Mouse (Mus musculus): ENCODE data around the gene Cxcl10. TPM values are rescaled to one million over a fixed set of nuclear protein-coding genes. Genes with fewer than 3 reads are reported as not detected.

Cxcl10 gene
- total RNA-seq, 2 experiments from 2014 or later = not detected

DNA sequence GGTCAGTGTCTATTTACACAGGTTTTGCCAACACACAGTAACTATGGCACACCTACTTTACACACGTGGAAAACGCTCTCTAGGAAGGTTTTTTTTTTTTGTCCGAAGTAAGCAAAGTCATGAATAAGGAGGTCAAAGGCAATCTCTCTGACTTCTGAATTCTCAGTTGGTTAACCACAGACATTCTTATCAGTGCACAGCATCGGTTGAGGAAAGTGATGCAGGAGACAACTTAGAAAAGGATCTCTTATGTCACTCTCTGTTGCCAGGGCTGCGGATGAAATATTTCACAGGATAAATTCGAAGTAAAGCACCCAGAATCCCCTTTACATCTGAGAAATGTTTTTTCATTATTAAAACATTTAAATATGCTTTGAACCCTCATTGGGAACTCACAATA, 21.3 kb downstream of the Cxcl10 start:
- intact Hi-C loops (cut with DNase I) = no loop called here
- no peak for DNase-seq (ENCODE audit: low spot score in 2 of 2)

DNA sequence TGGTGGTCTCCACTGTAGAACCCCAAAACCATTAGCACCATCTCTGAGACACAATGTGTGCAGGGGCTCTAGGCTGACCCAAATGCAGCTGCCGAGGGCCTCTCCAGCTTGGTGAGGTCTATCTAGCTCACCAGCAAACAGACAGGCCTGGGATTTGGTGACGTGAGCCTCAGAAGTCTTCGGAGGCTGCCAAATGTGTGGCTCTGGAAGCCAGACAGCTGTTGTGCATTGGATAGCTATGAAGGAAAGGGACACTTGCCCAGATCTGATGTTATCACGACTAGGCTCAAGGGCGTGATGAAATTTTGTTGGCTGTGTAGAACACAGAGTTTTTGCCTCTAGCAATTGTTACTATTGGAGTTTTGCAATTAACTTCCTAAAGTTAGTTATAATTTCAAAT, 25.4 kb downstream of the Cxcl10 start:
- no peak for DNase-seq (ENCODE audit: low spot score in 2 of 2)
- intact Hi-C loops (cut with DNase I) = no loop called here

DNA sequence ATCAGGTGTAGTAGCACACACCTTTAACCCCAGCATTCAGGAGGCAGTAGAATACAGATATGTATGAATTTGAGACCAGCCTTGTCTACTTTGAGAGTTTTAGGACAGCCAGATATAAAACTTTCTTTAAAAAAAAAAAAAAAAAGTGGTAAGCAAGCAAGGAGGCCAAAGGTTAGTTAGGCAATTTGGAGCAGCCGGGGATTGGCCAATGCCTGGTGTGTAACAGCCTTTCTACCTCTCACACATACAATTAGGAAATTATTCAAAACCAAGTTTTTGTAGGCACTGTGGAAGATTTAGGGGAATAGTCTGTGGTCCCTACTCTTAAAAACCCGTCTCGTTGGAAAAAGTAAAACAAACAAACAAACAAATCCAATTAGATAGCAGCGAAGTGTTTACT, 26.1 kb downstream of the Cxcl10 start:
- no peak for DNase-seq (ENCODE audit: low spot score in 2 of 2)
- intact Hi-C loops (cut with DNase I) = no loop called here

DNA sequence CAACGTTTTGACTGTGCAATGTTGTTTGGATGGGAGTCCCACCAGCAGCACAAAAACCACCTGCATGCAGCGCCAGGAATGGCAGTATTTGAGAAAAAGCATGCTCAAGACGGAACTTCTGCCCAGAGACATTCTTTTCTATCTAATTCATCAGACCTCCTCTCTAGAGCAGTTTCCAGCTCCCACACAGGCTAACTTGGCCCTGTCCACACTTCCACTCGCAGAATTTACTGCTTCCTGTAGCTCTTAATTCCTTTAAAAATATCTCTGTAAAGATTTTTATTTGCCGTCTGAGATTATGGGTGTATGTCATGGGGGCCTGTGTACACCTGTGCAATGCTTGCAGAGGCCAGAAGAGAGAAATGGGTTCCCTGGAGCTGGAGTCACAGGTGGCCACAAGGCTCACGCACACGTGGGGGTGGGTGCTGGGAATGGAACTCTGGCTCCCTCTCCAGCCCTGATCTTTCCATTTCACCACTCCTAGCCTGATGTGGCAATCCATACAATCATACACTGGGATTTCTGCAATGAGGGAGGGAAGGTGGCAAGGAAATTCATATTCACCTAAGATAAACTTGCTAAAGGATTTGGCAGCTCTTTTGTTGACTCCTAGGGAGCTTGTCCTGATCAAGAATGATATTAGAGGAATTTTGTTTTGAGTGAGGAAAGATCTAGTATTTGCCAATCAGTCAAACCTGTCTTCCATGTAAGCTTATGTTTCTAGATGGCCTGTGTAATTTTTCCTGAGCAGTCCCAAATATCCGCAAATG, 26.9 kb downstream of the Cxcl10 start:
- no peak for DNase-seq (ENCODE audit: low spot score in 2 of 2)
- intact Hi-C loops (cut with DNase I) = no loop called here

DNA sequence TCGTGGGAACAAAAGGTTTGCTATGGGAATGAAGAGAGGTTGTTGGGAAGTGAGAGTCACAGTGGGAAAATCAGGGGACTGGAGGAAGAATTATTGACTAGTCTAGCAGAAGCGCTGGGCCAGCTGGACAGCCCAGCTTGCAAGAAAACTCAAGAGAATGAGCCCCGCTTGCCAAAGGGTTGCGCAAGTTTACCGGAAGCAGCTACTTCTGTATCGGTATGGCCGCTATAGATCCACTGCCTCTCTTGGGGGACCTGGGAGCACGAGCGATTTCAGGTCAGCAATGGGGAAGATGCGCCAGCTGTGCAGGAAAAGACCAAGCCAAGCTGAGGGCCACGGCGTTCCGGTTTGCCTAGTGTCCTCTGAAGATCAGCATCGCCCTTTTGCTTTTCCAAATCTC, 30.1 kb downstream of the Cxcl10 start:
- intact Hi-C loops (cut with DNase I) = no loop called here
- no peak for DNase-seq (ENCODE audit: low spot score in 2 of 2)

DNA sequence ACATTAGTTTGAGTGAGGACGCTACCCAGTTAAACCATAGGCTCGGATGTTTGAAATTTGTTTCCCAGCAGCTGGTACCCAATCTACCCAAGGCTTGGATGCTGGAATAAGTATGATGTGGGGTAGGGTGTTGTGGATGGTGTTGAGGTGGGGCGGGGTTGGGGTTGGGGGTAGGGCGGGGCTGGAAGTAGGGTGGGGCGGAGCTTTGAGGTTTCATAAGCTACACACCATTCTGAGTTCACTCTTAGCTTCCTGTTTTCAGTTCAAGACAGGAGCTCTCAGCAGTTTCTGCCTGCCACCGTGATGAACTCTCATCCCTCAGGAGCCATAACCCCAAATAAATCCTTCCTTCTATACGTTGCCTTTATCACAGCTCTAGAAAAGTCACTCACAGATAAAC, 30.6 kb downstream of the Cxcl10 start:
- DNase-seq (ENCODE audit: low spot score in 2 of 2) = no peak
- intact Hi-C loops (cut with DNase I) = no loop called here

DNA sequence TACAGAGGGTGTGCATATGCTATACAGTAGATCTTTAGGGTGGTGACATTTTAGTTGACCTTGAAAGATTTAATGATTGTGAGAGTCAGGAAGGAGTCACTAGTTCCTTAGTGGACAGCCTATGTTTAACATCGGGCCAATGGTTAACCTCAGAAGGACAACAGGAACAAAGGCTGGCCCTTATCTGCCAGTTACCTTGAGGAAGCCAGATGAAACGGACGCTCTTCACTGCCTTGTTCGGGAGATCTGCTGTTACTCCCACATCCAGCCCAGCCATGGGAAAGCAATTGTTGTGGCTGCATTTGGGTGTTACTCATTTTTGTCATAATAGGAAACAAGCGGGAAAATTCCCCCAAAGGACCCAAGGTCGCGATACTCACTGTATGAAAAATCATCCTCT, 34.9 kb downstream of the Cxcl10 start:
- no peak for DNase-seq (ENCODE audit: low spot score in 2 of 2)
- intact Hi-C loops (cut with DNase I) = no loop called here

DNA sequence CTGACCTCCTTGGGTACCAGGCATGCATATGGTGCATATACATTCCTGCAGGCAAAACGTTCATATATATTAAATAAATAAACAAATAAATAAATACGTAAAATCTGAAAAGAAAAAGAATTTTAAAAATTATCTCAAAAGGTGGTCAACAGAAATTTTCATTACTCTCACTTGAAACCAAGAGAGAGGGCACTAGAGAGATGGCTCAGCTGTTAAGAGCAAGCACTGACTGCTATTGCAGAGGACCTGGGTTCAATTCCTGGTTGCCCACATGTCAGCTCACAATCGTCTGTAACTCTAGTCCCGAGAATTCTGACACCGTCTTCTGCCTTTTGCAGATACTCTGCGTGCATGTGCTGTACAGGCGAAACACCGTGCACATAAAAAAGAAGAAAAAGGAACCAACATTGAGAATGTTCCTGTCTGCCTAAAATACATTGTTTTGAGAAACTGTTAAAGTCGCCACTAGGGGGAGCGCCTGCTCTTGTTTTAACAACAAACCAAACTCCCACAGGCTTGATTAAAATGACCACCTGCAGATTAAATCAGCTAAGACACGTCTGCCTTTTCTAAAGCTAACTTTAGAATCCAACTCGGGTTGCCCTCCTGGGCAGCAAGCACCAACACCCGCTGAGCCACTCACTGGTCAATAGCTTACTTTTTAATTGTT, 36.5 kb downstream of the Cxcl10 start:
- DNase-seq (ENCODE audit: low spot score in 2 of 2) = peak; percentile 95 to 96
- intact Hi-C loops (cut with DNase I) = loop anchor here (1.0 kb wide), 1 partner anchor 69 kb away; no protein-coding TSS in a partner anchor

DNA sequence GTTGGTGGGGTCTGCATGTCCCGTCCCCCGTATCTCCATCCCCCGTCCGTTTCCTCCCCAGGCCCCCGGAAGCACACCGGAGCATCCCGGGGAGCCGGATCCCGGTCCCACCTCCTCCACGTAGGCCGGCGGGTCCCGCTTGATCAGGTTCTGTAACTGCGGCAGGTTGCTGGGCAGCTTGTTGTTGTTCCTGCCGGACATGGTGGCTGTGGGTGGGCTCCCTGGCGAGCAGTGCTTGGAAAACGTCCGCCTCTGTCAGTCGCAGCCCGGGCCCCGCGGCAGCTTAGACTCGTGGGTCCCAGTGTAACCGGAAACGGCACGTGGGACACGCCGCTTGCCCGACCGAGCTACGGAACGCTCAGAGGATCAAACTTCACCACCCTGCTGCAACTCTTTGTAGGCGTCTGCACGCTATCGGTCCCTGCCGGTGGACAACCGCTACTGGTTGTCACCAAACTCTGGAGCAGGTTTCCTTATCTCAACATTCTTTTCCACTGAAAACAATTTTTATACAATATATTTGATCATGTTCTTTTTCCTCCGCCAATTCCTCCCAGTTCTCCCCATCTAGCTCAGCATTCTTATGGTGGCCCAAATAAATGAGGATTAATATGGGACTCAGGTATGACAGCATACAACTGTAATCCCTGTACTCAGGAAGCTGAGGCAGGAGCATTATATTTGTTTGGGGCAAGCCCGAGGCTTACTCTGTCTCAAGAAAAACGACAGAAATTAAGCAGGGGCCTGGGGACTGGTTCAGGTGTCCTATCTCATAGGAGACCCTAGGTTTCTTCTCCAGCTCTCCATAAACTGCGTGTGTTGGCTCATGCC, 38.8 kb downstream of the Cxcl10 start, which contains the start of gene Sdad1:
Gene Sdad1 (minus strand): TSS at position 799 of the 831 bp plus-strand sequence.
- peak; percentile 97 for DNase-seq (ENCODE audit: low spot score in 2 of 2)
- intact Hi-C loops (cut with DNase I) = no loop called here

DNA sequence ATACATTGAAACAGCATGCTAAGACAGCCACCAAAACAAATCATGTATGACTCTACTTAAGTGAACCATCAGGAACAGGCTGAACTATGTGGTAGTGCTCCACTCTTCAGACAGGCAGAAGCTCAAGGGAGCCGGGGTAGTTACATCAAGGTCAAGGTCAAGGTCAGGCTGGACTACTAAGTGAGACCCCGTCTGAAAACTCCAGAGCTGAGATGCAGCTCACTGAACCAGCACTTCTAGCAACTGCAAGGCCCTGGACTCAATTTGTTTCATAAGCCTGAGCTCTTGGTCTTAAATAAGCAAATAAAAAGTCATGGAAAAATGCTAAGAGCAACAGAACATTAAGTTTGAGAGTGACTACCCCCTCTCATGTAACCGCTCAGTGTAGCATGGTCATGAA, 44.4 kb downstream of the Cxcl10 start:
- intact Hi-C loops (cut with DNase I) = no loop called here
- DNase-seq (ENCODE audit: low spot score in 2 of 2) = no peak

DNA sequence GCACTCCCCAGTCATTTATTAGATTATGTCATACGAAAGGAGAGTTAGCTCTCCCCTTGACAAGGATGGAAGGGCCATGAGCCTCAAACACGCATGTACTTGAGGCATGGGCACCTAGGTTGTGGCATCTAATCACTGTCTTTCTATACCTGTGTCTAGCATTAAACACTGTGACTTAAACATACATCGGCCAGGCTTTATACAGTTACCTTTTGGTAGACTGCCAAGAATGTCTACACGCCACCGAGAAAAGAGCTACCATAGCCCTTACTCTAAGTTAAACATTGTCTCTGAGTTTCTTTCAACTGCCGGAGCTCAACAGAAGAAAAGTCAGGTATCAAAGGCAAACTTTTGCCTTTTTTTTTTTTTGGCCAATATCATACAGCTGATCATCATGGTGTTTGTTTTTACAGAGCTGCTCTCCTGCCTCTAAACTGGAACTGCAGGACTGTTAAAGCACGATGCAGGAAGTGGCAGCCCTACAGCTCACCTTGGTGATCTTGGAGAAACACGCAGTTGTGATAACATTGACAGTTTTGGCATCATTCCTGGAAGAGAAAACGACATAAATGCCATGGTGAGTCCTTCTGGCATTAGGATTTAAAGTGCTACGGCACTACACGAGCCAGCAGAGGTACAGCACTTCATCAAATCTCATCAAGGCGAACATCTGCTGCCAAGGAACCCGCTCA, 46.4 kb downstream of the Cxcl10 start:
- intact Hi-C loops (cut with DNase I) = no loop called here
- DNase-seq (ENCODE audit: low spot score in 2 of 2) = no peak

Other genes with a start within 250 kb of the Cxcl10 start
- gene Uso1, start 211.0 kb downstream of the Cxcl10 start, total RNA-seq (2021) = 10 to 100 TPM; 65.8 to 66.1 TPM
- gene U90926, start 133.5 kb downstream of the Cxcl10 start, total RNA-seq (2021) = not detected
- gene Ppef2, start 92.6 kb downstream of the Cxcl10 start, total RNA-seq (2021) = 1 to 10 TPM in 1 of 2 experiments, under 1 TPM in 1; 0.23 to 1.0 TPM
- 10 to 100 TPM; 26.6 to 30.7 TPM for gene Naaa, start 70.7 kb downstream of the Cxcl10 start, total RNA-seq (2021)
- gene Sdad1, start 38.4 kb downstream of the Cxcl10 start, total RNA-seq (2021) = 10 to 100 TPM; 18.6 to 20.2 TPM
- not detected for gene Cxcl9, start 20.8 kb downstream of the Cxcl10 start, total RNA-seq (2021)
- 10 to 100 TPM; 10.2 to 11.8 TPM for gene Art3, start 17.1 kb downstream of the Cxcl10 start, total RNA-seq (2021)
- gene Nup54, start 86.3 kb upstream of the Cxcl10 start, total RNA-seq (2021) = 10 to 100 TPM; 25.6 to 29.5 TPM
- 10 to 100 TPM; 81.8 to 82.3 TPM for gene Scarb2, start 157.9 kb upstream of the Cxcl10 start, total RNA-seq (2021)
- under 1 TPM in 1 of 2 experiments, not detected in 1; 0.49 TPM for gene Fam47e, start 206.2 kb upstream of the Cxcl10 start, total RNA-seq (2021)

Data from left cerebral cortex, postnatal 14 days (tissue).